Mouse (Mus musculus) left cerebral cortex, postnatal 14 days (tissue): ENCODE results near the gene Kcnq1. TPM values are rescaled to one million over a fixed set of nuclear protein-coding genes. Genes with fewer than 3 reads are reported as not detected.

Source experiments
- DNase-seq, 2 experiments: peaks; one replicate each; pipeline ENCODE4 v3.0.0; 2021 to 2022; ENCODE audit warnings: low spot score in 2 of 2, mixed read lengths in 1 of 2
- intact Hi-C: fragments of 180-260 bp; cut with DNase I; formaldehyde crosslinking; loops from one replicate; pipeline ENCODE4 v1.15.1; 2025
- total RNA-seq, 2 experiments: library from RNA; stranded (reverse); gene quantifications; 2 replicates each; pipeline ENCODE4 v1.2.3; 2021

Gene Kcnq1
- total RNA-seq, 2 experiments from 2014 or later = 0.91 to 1.7 TPM

DNA sequence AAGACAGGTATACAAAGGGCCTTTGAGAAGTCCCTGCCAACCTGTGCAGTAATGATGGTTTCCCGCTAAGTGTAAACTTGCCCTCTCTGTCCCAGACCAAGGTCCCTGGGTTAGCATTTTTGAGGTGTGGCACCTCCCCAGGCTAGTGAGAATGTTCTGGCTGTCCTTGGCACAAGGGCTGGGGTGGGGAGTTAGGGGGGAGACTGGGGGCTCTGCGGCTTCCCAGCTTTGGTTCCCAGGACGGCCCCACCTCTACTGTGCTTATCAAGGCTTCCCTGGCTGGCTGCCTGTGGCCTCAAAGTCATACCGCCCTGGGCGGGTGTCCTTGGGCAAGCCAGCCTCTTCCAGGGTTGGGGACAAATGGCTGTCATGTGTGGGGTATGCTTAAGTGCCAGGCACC, 16.0 kb downstream of the Kcnq1 start:
- intact Hi-C loops = no loop called here
- DNase-seq = no peak

DNA sequence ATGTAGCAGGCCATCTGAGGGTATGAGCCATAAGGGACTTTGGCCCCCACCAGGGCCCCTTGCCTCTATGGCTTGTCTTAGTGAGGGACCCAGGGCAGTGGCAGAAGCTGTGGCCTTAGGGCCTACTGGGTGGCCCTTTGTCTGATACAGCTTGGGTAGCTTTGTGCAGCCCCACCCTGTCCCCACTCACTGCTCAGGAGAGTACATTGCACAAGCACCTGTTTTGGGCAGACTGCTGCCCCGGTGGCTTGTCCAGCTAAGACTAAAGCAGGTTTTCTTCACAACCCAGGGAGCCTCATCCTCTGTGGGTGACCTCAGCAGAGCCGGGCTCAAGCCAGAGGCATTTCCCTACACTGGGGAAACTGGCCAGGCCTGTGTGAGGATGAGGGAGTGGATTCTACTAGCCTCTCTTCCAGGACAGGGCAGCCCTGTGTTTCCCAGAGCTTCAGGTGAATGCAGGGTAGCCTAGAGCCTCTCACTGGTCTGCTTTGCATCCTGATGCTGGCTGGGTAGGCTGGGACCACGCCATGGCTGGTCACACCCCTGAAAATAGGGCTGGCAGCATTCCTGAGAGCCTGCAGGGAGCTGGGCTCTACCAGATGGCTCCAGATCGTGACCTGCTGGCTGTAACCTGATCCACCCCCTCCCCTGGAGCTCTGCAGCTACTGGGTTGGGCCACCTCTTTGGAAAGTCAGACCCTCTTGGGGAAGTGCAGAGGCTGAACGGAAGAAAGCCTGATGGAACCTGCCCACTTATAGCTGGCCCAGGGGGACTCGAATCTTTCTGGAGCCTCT, 17.9 kb downstream of the Kcnq1 start:
- intact Hi-C loops = no loop called here
- no peak for DNase-seq

DNA sequence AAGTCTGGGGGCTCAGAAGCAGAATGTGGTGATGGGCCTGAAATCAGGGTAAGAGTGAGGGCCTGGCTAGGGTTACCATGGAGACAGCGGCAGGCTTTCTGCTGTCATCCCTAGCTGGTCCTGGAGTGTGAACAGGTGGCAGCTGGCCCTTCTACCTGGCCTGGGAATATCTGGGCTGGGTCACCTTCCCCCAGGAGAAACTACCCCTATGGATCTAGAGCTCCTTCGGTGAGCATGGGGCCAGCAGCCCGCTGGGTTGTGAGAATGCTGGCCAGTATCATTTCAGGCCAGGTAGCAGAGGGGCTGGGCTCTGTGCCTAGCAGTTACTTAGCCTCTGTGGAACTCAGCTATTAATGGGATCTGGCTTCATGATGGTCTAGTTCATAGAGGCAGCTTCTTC, 18.7 kb downstream of the Kcnq1 start:
- intact Hi-C loops = no loop called here
- no peak for DNase-seq

DNA sequence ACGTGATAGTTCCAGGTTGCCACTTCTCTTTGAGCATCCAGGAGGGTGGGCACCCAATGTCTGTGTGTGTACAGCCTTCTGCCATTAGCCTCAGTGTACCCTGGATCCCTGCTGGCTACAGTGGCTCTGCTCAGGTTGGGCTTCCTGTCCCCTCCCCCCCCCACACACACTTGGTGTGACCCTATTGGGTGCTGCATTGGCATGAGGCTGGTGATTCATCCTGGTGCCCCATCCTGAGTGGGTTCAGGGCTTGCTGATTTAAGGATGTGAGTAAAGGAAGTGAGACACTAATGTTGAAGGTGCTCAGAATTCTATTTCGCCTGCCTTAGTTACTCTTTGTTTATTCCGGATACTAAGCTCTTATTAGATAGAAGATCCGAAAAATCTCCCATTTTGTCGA, 26.7 kb downstream of the Kcnq1 start:
- DNase-seq = no peak
- intact Hi-C loops = loop anchor here (10.0 kb wide), 1 partner anchor 238 kb away; no protein-coding TSS in a partner anchor

DNA sequence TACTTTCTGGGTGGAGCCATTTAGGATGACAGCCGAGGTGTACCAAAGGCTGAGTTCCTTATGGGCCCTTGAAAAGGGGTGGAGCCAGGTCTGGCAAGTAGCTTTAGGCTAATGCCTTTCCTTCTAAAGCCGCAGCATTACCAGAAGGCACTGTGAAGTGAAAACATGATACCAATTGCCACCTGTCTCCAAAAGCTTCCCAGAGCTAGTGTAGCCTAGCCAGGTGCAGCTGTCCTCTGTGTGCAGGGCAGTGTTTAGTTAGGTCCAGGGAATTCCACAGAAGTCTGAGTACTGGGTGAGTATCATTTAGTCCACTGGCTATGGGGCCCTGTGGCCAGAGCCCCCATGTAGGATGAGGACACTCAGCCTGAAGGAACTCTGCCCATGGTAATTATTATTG, 30.0 kb downstream of the Kcnq1 start:
- no peak for DNase-seq
- intact Hi-C loops = loop anchor here (10.0 kb wide), 1 partner anchor 241 kb away; no protein-coding TSS in a partner anchor

DNA sequence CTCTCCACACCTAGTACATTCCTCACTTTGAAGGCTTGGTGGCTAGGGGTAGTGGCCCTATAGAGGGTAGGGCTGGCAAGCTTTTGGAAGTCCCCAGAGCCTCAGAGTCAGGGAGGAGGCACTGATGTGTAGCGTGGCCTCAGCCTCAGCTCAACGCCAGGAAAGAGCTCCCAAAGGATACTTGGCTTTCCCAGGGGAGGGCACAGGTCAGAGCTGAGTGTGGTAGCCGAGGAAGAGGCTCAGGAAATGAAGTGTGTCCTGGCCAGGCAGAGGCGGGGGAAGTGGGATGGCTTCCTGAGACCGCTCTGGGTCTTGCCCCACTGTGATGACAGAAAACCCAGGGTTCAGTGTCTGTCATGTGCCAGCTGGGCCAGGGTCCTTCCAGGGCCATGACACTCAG, 30.4 kb downstream of the Kcnq1 start:
- intact Hi-C loops = loop anchor here (10.0 kb wide), 1 partner anchor 242 kb away; no protein-coding TSS in a partner anchor
- DNase-seq = no peak

DNA sequence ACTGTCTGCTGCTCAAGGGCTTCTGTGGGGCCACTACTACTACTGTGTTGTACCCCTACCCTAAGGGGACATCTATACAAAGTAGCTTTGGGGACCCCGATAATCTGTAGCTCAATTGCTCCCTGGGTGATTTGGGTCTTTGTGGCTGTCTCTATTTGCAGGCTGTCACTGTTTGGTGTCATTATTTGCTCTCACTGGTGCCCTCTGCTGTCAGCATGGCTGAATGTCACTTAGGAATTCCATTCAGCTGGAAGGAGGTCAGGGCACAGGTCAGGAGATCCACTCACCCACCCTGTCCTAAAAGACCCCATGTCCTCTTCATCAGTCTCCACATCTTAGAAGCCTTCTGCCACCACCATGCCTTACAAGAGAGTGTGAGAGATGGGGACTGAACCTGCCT, 32.6 kb downstream of the Kcnq1 start:
- intact Hi-C loops = loop anchor here (2.0 to 10.0 kb wide), 2 partner anchors 44 to 244 kb away; partner anchors contain the start of gene Trpm5
- peak; percentile 30 to 50 for DNase-seq

DNA sequence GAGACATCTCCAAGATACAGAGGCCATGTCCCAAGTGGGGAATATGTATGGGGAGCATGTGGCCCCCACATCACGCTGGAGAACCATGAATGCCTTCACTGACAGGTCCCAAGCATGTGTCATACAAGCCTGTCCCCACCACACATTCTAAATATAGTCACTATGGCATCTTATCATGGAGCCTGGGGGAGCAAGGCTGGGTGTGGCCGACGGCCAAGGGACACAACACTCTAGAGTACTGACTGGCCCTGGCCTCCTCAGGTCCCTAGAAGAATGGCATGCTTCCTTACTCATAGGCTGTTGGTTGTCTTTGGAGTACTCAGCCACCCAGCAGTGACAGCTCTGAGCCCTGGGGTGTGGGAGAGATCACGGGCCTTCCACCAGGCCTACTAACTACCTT, 33.8 kb downstream of the Kcnq1 start:
- intact Hi-C loops = loop anchor here (2.0 to 10.0 kb wide), 2 partner anchors 45 to 245 kb away; partner anchors contain the start of gene Trpm5
- DNase-seq = no peak

DNA sequence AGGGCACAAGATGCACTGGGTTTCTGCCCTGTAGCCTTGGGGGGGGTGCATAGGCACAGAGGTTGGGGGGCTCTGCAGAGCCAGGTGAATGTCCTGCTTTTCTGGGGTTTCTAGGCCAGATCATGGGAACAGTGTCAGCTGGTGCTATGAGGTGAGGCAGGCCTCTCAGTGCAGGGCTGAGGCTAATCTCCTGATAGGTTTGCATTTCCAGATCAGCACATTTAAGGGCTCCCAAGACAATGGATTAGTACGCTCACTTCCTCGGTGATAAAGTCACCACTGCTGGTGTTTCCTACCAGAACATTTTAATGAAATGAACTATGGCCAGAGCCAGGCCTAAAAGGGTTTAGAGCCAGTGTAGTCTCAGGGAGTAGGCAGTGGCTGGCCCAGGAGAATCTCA, 36.5 kb downstream of the Kcnq1 start:
- no peak for DNase-seq
- intact Hi-C loops = no loop called here

DNA sequence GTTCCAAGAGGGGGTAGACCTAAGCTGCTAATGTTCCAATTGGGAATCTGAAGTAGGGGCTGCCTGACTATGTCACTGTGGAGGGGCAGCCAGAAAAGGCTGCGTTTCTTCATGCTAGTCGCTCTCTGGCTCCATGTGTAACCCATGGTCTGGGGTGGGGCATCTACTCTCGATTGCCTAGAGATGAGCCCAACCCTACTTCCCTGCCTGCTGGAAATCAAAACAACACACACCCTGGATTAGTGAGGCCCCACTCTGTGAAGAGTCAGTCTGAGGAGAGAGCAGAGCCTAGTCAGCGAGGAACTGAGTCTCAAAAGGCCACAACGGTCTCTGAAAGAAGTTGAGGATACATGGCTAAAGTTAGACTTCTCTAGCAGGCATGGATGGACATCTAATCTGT, 40.9 kb downstream of the Kcnq1 start:
- DNase-seq = no peak
- intact Hi-C loops = no loop called here

DNA sequence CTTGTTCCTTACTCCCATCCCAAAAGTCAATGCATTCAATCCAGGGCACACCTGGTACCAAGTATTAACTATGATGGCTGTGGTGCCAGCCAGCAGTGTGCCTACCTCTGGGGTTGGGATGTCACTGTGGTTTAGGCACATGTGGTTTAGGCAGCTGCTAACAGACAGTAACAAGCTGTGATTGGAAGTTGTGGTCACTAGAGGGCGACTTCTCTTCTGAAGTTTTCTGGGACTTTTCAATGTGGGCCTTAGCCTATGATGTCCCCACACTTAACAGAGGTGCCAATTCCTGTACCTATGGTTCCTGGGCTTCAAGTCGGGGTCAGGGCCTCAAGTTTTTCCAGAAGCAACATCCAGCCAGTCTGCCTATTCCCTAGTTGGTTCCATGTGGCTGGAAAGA, 45.0 kb downstream of the Kcnq1 start:
- DNase-seq = peak; percentile 53 to 57
- intact Hi-C loops = loop anchor here (10.0 kb wide), 2 partner anchors 144 to 594 kb away; no protein-coding TSS in a partner anchor

DNA sequence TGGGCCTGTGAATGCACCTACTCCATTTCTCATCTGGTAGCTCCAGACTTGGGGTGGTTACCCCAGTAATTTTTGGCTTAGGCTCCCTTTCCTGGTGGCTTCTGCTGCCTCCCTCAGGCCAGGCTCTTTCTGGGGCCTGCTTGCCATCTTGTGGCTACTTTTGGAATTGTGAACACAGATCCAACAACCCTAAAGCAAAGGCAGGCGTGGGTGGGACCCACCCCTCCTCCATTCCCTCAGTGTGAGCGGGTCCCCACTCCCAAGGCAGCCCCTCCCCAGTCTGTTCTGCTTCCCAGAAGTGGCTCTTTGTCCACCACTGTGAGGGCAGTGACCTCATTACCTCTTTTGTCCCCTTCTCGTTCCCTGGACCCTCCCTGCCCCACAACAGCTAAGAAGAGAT, 46.2 kb downstream of the Kcnq1 start:
- peak; percentile 29 to 33 for DNase-seq
- intact Hi-C loops = loop anchor here (10.0 kb wide), 2 partner anchors 142 to 592 kb away; no protein-coding TSS in a partner anchor

DNA sequence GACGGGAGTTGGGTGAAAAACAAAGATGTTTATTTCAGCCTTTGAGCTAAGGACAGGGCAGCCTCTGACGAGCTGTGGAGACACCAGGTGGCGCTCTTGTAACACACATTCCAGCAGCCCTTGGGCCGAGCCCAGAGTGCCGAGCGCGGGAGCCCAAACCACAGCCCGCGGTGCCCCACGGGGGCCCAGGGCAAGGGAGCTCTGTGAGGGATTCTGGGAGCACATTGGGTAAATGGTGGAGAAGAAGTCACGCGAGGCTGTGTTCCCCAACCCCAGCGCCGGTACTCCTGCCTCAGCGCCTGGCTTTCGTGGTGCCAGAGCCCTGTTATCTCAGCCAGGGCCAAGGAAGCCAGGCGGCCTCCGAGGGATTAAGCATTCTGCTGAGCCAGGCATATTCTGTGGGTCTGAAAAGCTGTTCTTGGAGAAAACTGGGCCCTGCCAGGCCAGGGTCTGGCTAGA, 47.8 kb downstream of the Kcnq1 start:
- DNase-seq = peak; percentile 82 to 88
- intact Hi-C loops = loop anchor here (1.0 to 10.0 kb wide), 3 partner anchors 141 to 591 kb away; no protein-coding TSS in a partner anchor

DNA sequence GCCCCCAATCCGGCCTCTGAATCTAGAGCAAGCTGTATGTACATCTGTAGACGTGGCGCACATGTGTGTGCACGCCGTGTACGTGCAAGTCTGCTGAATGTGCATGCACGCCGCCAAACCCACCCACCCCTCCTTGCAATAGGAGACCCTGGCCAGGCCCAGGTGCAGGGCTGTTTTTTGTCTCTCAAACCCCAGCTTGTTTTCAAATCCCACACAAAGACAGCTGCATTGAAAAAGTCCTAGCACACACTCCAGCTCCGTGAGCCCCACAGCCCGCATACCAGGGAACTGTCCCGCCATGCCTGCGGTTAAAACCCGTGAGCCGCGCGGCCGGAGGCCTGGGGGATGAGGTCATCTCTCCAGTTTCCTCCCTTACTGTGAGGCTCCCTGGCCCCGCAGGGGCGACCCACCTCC, 48.3 kb downstream of the Kcnq1 start:
- DNase-seq = no peak

DNA sequence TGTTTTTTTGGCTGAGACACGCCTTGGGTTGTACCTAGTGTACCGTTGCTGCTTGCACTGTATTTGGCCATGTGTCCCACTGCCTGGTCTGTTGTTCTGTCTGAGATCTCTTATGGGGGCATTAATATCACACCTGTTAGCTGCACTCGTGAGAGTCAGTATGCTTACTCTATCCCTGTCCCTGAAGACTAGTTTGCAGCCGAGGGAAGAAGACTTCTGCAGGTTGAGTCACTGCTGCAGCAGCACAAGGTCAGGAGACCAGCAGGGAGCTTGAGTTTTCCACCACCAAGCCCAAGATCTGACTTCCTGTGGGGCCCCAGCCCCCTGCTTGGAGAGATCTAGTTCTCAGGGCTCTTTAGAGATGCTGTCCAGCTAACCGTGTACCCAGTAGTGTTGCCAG, 49.1 kb downstream of the Kcnq1 start:
- no peak for DNase-seq
- intact Hi-C loops = loop anchor here (10.0 kb wide), 2 partner anchors 140 to 590 kb away; no protein-coding TSS in a partner anchor

More for the DNA sequence above, 48.3 kb downstream of the Kcnq1 start:
- intact Hi-C loops = loop anchor here (1.0 to 10.0 kb wide), 3 partner anchors 140 to 590 kb away; no protein-coding TSS in a partner anchor

DNA sequence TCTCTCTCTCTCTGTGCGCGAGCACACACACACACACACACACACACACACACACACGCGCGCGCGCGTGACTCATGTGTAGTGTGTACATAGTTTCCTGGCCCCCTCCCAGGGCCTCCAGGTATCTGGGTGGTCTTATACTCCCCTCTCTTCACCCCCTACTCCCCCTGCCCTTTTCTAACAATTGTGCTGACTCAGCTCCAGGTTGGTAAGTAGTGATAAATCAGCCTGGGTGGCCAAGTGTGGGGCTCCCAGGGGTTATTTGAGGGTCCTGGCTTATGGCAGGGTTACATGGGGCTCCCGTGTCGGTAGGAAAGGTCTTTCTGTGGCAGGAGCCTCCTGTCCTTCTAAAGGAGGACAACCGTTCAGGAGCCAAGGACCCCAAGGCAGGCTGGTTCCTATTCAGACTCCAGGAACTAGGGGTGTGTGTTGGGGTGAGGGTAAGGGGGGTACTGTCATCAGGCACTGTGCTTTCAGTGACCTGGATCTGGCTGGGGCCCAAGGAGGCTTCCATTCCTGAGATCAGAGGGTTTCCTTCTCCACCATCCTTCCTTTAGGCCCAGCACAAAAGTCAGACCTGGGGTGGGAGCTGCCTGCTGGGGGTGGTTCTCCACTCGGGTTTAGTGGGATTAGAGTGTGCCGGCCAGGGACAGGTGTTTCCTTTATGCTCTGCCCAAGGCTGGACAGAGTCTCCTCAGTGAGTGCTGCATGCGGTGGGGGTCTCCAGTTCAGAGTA, 52.7 kb downstream of the Kcnq1 start:
- no peak for DNase-seq
- intact Hi-C loops = loop anchor here (10.0 kb wide), 2 partner anchors 136 to 586 kb away; no protein-coding TSS in a partner anchor

DNA sequence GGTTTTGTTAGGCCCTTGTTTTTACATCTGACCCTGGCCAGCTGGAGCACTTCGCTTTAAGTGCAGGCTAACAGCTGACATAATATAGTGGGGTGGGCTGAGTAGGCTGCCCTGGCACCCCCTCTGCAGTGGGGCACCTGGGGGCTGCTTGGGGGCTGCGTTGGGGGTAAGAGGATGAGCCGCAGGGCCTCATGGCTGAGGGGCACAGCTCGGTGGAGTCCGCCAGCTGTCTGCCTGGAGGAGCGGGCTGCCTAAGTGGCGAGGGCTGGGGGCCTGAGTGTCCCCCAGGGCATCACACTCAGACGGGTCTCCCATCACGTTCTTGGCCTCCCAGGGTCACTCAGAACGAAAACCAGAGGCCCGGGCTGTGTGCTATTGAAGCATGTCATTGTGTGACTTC, 53.3 kb downstream of the Kcnq1 start:
- DNase-seq = no peak
- intact Hi-C loops = loop anchor here (10.0 kb wide), 2 partner anchors 135 to 585 kb away; no protein-coding TSS in a partner anchor

DNA sequence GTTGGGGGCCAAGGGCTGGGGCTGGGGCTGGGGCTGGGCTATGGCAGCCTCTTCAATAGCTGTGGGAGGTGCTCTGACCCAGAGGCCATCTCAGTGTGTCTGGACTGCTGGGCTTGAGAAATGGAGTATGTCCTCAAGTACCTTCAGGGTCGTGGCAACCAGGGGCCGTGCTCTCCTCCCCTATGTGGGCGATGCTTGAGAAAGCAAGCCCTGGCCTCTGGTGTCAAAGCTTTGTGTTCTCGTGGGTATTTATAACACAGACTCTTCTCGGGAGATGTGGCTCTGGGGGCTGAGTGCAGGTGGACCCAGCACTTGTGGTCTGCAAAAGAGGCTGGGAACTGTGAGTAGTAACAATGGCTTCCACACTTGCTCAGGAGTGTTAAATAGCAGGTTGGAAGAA, 53.9 kb downstream of the Kcnq1 start:
- intact Hi-C loops = no loop called here
- DNase-seq = no peak

DNA sequence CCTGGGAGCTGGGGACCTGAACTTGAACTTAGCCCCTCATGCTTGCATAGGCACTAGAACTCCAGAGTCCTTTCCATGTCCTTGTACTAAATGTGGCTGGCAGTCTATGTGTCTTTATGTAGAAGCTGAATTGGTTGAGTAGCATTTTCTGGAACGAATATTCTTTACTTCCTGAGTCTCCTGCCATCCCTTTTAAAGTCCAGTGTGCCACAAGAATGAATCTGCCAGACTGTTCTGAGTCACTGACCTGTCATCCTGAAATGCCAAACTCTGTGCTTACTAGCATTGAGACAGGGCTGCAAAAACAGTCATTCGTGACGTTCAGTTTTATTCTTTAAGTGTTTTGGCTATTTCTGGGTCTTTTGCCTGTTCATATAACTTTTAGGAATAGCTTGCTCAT, 55.9 kb downstream of the Kcnq1 start:
- DNase-seq = no peak
- intact Hi-C loops = no loop called here

DNA sequence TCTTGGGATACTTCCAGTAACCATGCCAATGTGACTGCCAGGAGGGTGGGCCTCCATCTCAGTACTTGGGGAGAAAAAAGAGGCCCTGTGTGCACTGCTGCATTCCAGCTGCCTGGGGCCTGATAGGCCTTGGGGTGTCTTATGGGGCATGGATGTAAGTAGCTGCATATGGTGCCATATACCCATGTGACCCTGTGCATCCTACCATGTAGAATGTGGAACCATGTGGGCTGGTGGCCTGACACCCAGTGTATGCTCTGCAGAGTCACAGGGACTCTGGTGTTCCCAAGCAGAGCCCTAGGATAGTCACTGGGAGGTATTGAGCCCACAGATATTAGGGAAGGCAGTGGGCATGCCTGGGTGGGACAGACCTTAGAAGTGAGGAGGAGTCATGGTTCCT, 57.9 kb downstream of the Kcnq1 start:
- intact Hi-C loops = no loop called here

More for the DNA sequence above, 57.9 kb downstream of the Kcnq1 start:
- no peak for DNase-seq
